Mouse (Mus musculus) CH12.LX (cell line): ENCODE data around the gene Rnf41.

Experiments
- MXI1 ChIP-seq: IDR thresholded peaks from 2 replicates; pipeline ENCODE4 v1.6.1; 2011; ENCODE audit warnings: mild to moderate bottlenecking, low read depth, low read length, improper control_type of control experiment
- TBP ChIP-seq: conservative IDR thresholded peaks from 2 replicates; pipeline ENCODE4 v1.6.1; 2011; ENCODE audit warnings: low read depth, low read length, improper control_type of control experiment

- TF ChIP-seq TBP (no peak), MXI1 (no peak)
These were observed 17.6 kb downstream of the Rnf41 start for GRCm38 (mm10) chr10:128429052-128429451.
